Mouse (Mus musculus): Measurements from ENCODE around the gene Zdhhc18. TPM values are rescaled to one million over a fixed set of nuclear protein-coding genes. Genes with fewer than 3 reads are reported as not detected.
A peak's percentile ranks its signal among the peaks of the same experiment; 100 is the strongest.

Zdhhc18 gene
- total RNA-seq, 1 experiment = 39.0 TPM

DNA sequence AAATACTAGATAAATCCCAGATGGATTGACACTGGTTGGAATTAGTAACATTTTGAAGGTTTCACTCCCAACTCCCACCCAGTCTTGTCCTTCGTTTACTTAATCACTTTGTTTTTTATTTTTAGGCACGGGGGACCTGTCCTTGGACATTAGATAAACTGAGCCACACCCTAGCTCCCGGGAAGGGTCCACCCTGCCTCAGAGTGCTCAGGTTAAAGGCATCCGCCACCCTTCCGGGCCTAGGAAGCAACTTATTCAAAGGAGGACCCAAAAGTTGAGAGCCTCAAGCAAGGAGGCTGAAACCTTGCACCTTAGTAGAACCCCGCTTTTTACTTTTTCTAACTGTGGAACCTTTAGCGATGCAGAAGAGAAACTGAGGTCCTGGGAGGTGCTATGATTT is 50.8 kb downstream of the Zdhhc18 start:
- H3K4me3 ChIP-seq (ENCODE audit: insufficient read depth in 1 of 2, low read depth in 1 of 2, low read length in 2 of 2, poor library complexity in 1 of 2, severe bottlenecking in 1 of 2) = peak overlapping the region; percentile 62 to 72
- no peaks in the 10 kb centered on the region for H3K9me3 ChIP-seq (ENCODE audit: control insufficient read depth, insufficient read depth, low read depth, low read length)
- in situ Hi-C loops (cut with MboI; ENCODE audit: low sequenced_read_pairs in 2 of 2, unreplicated experiment in 2 of 2) = loop anchor here in 1 of 2 experiments (25.0 kb wide), 1 partner anchor 238 kb away; no protein-coding TSS in a partner anchor
- TF ChIP-seq MAFK (IDR thresholded peaks at IDR 0.05; ENCODE audit: insufficient read depth, low read depth, low read length) (no peak), ZNF384 (IDR thresholded peaks at IDR 0.05; ENCODE audit: low read depth, low read length) (no peak), ZC3H11A (IDR thresholded peaks at IDR 0.05; ENCODE audit: borderline replicate concordance, low read depth, low read length) (no peak), HCFC1 (IDR thresholded peaks at IDR 0.05; ENCODE audit: borderline replicate concordance, insufficient read depth, low read length) (no peak)
- peaks cover 1 to 34% of the 10 kb centered on the region in 2 experiments; a peak in 2 of 4 replicates for H3K4me1 ChIP-seq (ENCODE audit: control insufficient read depth in 2 of 2, insufficient read depth in 2 of 2, low read length in 2 of 2, poor library complexity in 1 of 2)
- no peak for DNase-seq (ENCODE audit: low read depth, low spot score)
- peak overlapping the region; percentile 77 for H3K9ac ChIP-seq (ENCODE audit: insufficient read depth, low read depth, low read length, poor library complexity, severe bottlenecking)
- peaks cover 1% of the 10 kb centered on the region; the same call in 1 of the 2 replicates for H3K36me3 ChIP-seq (ENCODE audit: control insufficient read depth, insufficient read depth, low read length, poor library complexity, severe bottlenecking)
- H3K27ac ChIP-seq (ENCODE audit: insufficient read depth, low read depth, low read length, poor library complexity, severe bottlenecking) = peak overlapping the region; percentile 86

DNA sequence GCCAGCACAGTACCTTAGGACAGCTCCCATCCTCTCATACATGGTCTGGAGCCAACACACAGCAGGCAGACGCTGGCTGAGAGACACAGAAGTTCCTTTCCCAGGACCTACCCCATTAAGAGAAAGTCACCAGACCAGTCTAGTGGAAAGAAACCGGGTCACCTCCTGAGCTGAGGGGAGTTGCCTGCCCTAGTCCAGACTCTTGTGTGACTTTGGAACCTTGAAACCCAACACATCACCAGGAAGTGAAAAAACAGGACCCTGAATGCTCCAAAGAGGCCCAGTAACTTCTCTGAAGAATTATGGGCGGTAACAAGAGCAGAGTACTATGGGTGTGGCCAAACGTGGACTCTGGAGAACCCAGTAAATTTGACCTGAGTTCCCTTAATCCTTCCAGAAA is 51.3 kb downstream of the Zdhhc18 start:
- in situ Hi-C loops (cut with MboI; ENCODE audit: low sequenced_read_pairs in 2 of 2, unreplicated experiment in 2 of 2) = loop anchor here in 1 of 2 experiments (25.0 kb wide), 1 partner anchor 239 kb away; no protein-coding TSS in a partner anchor
- TF ChIP-seq CHD2 (IDR thresholded peaks at IDR 0.05; ENCODE audit: low read depth, low read length) (no peak), MAFK (IDR thresholded peaks at IDR 0.05; ENCODE audit: insufficient read depth, low read depth, low read length) (no peak), ZC3H11A (IDR thresholded peaks at IDR 0.05; ENCODE audit: borderline replicate concordance, low read depth, low read length) (no peak), HCFC1 (IDR thresholded peaks at IDR 0.05; ENCODE audit: borderline replicate concordance, insufficient read depth, low read length) (no peak), ZNF384 (IDR thresholded peaks at IDR 0.05; ENCODE audit: low read depth, low read length) (no peak)
- DNase-seq (ENCODE audit: low read depth, low spot score) = no peak
- Histone ChIP-seq H3K4me1 (ENCODE audit: control insufficient read depth in 2 of 2, insufficient read depth in 2 of 2, low read length in 2 of 2, poor library complexity in 1 of 2) (peaks cover 0 to 29% of the 10 kb centered on the region in 2 experiments; a peak in 2 of 4 replicates), H3K4me3 (ENCODE audit: insufficient read depth in 1 of 2, low read depth in 1 of 2, low read length in 2 of 2, poor library complexity in 1 of 2, severe bottlenecking in 1 of 2) (peak overlapping the region in 1 of 2 experiments; percentile 72; a peak in 1 of 4 replicates), H3K9me3 (ENCODE audit: control insufficient read depth, insufficient read depth, low read depth, low read length) (no peaks in the 10 kb centered on the region), H3K9ac (ENCODE audit: insufficient read depth, low read depth, low read length, poor library complexity, severe bottlenecking) (no peak overlapping the region; the same call in 1 of the 2 replicates), H3K27ac (ENCODE audit: insufficient read depth, low read depth, low read length, poor library complexity, severe bottlenecking) (peak overlapping the region; percentile 86), H3K36me3 (ENCODE audit: control insufficient read depth, insufficient read depth, low read length, poor library complexity, severe bottlenecking) (no peaks in the 10 kb centered on the region)

DNA sequence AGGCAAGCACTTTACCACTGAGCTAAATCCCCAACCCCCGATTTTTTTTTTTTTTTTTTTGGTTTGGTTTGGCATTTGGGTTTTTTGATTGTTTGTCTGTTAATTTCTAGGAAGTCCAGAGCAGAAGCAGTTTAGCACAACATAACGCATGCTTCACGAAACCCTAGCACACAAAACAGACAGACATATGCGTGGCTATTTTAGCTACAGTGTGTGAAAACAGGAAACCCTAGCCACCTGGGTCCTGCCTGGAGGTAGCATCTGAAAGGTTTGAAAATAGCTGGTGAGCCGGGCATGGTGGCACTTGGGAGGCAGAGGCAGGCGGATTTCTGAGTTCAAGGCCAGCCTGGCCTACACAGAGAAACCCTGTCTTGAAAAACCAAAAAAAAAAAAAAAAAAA is 53.9 kb downstream of the Zdhhc18 start:
- in situ Hi-C loops (cut with MboI; ENCODE audit: low sequenced_read_pairs in 2 of 2, unreplicated experiment in 2 of 2) = loop anchor here in 1 of 2 experiments (25.0 kb wide), 1 partner anchor 241 kb away; no protein-coding TSS in a partner anchor
- Histone ChIP-seq H3K9me3 (ENCODE audit: control insufficient read depth, insufficient read depth, low read depth, low read length) (no peaks in the 10 kb centered on the region), H3K4me3 (ENCODE audit: insufficient read depth in 1 of 2, low read depth in 1 of 2, low read length in 2 of 2, poor library complexity in 1 of 2, severe bottlenecking in 1 of 2) (no peak overlapping the region), H3K36me3 (ENCODE audit: control insufficient read depth, insufficient read depth, low read length, poor library complexity, severe bottlenecking) (peaks cover 3% of the 10 kb centered on the region), H3K27ac (ENCODE audit: insufficient read depth, low read depth, low read length, poor library complexity, severe bottlenecking) (no peak overlapping the region), H3K4me1 (ENCODE audit: control insufficient read depth in 2 of 2, insufficient read depth in 2 of 2, low read length in 2 of 2, poor library complexity in 1 of 2) (peaks cover 0 to 17% of the 10 kb centered on the region in 2 experiments; a peak in 2 of 4 replicates), H3K9ac (ENCODE audit: insufficient read depth, low read depth, low read length, poor library complexity, severe bottlenecking) (no peak overlapping the region)
- no peak for DNase-seq (ENCODE audit: low read depth, low spot score)
- TF ChIP-seq ZC3H11A (IDR thresholded peaks at IDR 0.05; ENCODE audit: borderline replicate concordance, low read depth, low read length) = no peak
- TF ChIP-seq MAFK (IDR thresholded peaks at IDR 0.05; ENCODE audit: insufficient read depth, low read depth, low read length) = no peak
- TF ChIP-seq CHD2 (IDR thresholded peaks at IDR 0.05; ENCODE audit: low read depth, low read length) = no peak
- TF ChIP-seq ZNF384 (IDR thresholded peaks at IDR 0.05; ENCODE audit: low read depth, low read length) = no peak
- TF ChIP-seq HCFC1 (IDR thresholded peaks at IDR 0.05; ENCODE audit: borderline replicate concordance, insufficient read depth, low read length) = no peak

DNA sequence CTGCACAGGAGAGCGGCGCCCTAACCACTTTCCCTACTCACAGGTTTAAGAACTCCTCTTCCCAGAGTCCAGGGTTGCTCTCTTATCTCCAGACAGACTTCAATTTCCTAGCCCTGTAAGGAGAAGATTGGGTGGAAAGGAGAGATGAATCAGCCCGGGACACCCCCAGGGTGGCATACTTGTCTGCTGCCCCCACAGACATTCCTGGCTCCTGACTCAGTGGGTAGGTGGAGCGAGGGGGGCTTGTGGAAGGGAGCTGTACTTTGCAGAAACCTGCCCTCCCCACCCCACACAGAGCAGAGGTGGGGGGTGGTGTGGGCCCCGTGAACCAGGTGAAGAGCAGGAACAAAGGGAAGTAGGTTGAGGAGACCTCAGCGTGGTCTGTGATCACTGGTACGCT is 54.4 kb downstream of the Zdhhc18 start:
- Histone ChIP-seq H3K9ac (ENCODE audit: insufficient read depth, low read depth, low read length, poor library complexity, severe bottlenecking) (peak overlapping the region; percentile 52; the same call in 1 of the 2 replicates), H3K4me1 (ENCODE audit: control insufficient read depth in 2 of 2, insufficient read depth in 2 of 2, low read length in 2 of 2, poor library complexity in 1 of 2) (peaks cover 0 to 17% of the 10 kb centered on the region in 2 experiments; a peak in 2 of 4 replicates), H3K27ac (ENCODE audit: insufficient read depth, low read depth, low read length, poor library complexity, severe bottlenecking) (peak overlapping the region; percentile 64; the same call in 1 of the 2 replicates), H3K4me3 (ENCODE audit: insufficient read depth in 1 of 2, low read depth in 1 of 2, low read length in 2 of 2, poor library complexity in 1 of 2, severe bottlenecking in 1 of 2) (0 out of 4 replicates have a peak overlapping the region, but pooled peaks of 1 of the 2 experiments have one; percentile 6), H3K36me3 (ENCODE audit: control insufficient read depth, insufficient read depth, low read length, poor library complexity, severe bottlenecking) (peaks cover 7% of the 10 kb centered on the region), H3K9me3 (ENCODE audit: control insufficient read depth, insufficient read depth, low read depth, low read length) (no peaks in the 10 kb centered on the region)
- TF ChIP-seq HCFC1 (IDR thresholded peaks at IDR 0.05; ENCODE audit: borderline replicate concordance, insufficient read depth, low read length) (no peak), ZNF384 (IDR thresholded peaks at IDR 0.05; ENCODE audit: low read depth, low read length) (no peak), CHD2 (IDR thresholded peaks at IDR 0.05; ENCODE audit: low read depth, low read length) (no peak), ZC3H11A (IDR thresholded peaks at IDR 0.05; ENCODE audit: borderline replicate concordance, low read depth, low read length) (no peak), MAFK (IDR thresholded peaks at IDR 0.05; ENCODE audit: insufficient read depth, low read depth, low read length) (no peak)
- no peak for DNase-seq (ENCODE audit: low read depth, low spot score)
- in situ Hi-C loops (cut with MboI; ENCODE audit: low sequenced_read_pairs in 2 of 2, unreplicated experiment in 2 of 2) = loop anchor here in 1 of 2 experiments (25.0 kb wide), 1 partner anchor 242 kb away; no protein-coding TSS in a partner anchor
